Mouse (Mus musculus) small intestine, adult 2 months (tissue): ENCODE results near the gene Prkg2.

ENCODE experiments used
- CTCF ChIP-seq: fragments of 200-500 bp; IDR thresholded peaks from 2 replicates; pipeline ENCODE4 v1.5.1; 2012; ENCODE audit warnings: low read depth, mild to moderate bottlenecking, control low read depth, inconsistent platforms, low read length, moderate library complexity, mixed read lengths; ENCODE audit not compliant: insufficient replicate concordance, insufficient read length; ENCODE audit errors: extremely low read depth
- POLR2A ChIP-seq: fragments of 200-500 bp; IDR thresholded peaks from 2 replicates; pipeline ENCODE4 v1.6.1; 2012; ENCODE audit warnings: low read depth, mild to moderate bottlenecking, control low read depth, inconsistent platforms, low read length, moderate library complexity

DNA sequence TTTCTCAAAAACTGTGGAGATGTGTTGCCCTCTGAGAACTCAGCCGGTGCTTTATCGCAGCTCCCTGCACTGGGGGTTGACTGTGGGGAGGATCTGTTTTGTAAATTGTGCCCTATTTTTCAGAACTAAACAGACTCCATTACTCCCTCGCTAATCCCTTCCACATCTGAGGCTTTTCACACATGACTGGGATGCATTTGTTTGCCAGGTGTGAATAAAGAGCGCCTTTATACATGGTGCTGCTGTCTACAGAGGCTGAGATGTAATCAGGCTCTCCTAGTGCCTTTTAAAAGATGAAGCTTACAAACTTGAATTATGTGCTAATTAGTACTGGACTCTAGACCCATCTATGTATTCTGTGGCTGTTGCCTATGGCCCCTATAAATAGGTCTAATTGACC, 50.7 kb downstream of the Prkg2 start:
- TF ChIP-seq CTCF (no peak), POLR2A (no peak)
